Mouse (Mus musculus) kidney, adult 8-10 months (tissue): ENCODE measurements at regions not wholly inside any gene's neighbourhood (a gene's known extent, or its start where the extent isn't known, plus 50 kb on each side); places are given as distances from the start of the nearest gene placed in this dataset.

Source experiments
- DNase-seq, 2 experiments: peaks; one replicate each; pipeline ENCODE4 v3.0.0; 2022

GRCm38 (mm10) chr1:77220783-77221182 is 294.1 kb downstream of the Epha4 start:
- no peak for DNase-seq

- no peak for DNase-seq
Observed at GRCm38 (mm10) chr1:77221900-77222299, 293.0 kb downstream of the Epha4 start.

DNA sequence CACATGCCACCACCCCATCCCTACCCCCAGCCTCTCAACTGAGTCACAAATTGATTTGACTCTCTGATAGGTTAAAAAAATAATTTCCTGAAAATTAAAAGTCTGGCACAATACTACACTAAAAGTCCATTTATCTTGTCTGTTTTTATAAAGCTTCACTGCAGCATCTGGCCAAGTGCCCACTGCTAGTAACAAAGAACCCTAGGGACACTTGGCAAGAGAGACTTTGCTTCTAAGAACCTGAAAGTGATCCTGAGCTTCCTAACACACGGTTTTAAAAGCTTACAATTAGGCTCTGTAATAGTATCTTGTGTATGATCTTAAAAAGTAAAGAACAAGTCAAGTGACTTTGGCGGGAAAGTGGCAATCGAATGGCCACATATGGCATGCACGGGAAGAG is 288.3 kb downstream of the Epha4 start:
- peak in 1 of 2 experiments; percentile 47 for DNase-seq

- no peak for DNase-seq
Observed at GRCm38 (mm10) chr1:77226991-77227515, 287.8 kb downstream of the Epha4 start.

DNA sequence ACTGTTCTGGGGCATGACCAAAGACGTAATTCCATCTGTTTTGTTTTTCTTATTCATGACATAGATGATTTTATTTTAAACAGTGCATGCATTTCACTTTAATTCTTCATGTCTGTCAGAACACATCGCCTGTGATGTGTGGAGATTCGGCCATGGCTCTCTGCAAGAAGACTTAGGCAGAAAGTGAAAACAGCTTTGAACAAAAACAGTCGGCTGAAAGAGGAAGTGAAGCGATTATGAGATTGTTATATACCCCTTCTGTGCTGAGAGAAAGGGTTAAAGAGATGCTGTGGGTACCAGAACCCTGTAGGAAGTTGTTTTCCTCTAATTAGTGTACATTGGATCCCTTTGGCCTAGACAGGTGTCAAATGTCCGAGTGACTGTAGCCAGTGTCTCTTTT is 287.1 kb downstream of the Epha4 start:
- DNase-seq: no peak

DNA sequence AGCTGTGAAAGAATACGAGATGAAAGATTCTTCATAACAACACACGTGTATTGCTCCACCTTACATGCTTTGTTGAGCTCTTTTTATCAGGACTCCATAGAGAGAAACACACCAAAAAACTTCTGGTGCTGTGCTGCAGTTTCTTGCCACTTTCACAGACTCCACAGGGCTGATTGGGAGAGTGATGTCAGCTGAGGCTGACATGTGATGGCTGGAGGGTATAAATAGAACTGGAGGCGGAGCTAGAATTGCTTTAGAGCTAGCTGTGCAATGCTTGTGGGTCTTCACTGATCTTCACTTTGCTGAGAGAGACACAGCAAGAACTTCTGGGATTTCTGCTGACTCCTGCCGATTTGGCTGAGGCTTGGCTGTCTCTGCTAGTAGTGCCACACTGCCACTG is 285.3 kb downstream of the Epha4 start:
- no peak for DNase-seq

GRCm38 (mm10) chr1:77233010-77233409 is 281.9 kb downstream of the Epha4 start:
- DNase-seq: peak in 1 of 2 experiments; percentile 18

- no peak for DNase-seq
Observed at GRCm38 (mm10) chr1:77244642-77245041, 270.2 kb downstream of the Epha4 start.

DNA sequence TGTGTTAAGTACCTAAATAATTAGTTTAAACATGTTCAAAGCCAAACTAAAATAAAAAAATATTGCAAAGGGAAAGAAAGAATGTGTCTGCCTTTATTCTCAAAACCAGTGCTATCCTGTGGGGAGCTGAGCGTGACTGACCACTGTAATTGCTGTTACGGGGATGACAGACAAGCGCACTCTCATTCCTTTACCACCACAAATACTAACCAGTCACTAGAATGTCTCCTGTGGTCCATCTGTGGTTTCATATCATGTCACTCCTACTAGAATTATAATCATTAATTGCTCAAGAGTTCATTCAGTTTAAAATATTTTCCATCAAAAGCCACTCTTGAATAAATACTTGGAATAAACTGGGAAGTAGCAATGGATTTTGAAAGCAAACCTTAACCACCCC is 268.8 kb downstream of the Epha4 start:
- DNase-seq: no peak

GRCm38 (mm10) chr1:77254276-77254675 is 260.6 kb downstream of the Epha4 start:
- DNase-seq: no peak

DNA sequence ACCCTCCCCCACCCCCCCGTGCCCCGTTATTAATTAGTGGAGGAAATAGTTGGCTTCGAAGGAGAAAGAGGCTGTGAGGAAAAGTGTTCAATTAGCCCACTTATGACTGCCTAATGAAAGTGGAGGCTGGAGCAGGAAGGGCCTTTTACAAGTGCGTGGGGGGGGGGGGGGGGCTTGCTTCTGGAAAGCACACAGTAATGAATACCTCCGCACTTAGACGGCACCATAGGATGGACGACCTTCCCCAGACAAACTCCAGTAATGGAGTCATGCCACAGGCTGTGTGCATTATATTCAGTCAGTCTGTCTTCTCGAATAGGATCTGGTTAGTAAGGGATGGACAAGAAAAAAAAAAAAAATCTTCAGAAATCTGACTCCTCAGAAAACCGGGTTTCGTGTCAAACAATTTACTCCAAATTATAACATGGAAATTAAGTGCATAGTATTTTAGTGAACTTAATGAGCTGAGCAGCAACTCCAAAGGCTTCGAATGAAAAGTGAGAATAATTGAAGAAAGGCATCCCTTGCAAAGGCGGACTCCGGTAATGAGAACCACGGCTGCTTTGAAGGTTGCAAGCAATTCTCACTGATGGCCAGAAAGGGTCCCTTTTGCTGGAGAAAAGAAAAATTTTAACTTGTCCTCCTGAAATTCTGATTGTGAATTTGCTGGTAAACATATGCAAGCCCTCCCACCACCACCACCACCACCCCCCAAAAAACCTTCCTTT is 258.6 kb downstream of the Epha4 start:
- DNase-seq: no peak

DNA sequence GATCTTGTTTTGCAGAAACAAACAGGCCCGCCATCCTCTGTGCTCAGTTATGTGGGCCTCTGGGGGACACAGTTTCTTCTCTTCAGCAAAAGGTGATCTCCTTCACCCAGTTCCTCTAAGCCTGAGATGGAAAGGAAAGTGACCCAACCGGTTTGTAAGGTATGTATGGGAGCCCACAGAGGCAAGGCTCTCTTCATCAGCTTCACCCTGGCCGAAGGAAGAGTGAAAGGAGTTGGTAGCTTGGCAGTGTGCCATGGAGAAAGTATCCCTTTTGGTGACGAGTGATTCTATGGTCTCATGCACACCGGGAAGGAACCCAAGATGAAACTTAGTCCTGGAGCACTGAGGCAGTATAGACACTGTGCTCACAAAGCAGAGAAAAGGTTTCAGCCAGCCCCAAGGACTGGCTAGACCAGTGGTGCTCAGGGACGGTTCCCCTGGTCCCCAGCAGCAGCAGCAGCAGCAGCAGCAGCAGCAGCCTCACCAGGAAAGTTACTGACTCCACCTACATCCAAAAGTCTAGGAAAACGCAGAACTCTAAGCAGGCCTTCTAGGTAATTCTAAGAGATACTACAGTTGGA is 256.1 kb downstream of the Epha4 start:
- DNase-seq: no peak

DNA sequence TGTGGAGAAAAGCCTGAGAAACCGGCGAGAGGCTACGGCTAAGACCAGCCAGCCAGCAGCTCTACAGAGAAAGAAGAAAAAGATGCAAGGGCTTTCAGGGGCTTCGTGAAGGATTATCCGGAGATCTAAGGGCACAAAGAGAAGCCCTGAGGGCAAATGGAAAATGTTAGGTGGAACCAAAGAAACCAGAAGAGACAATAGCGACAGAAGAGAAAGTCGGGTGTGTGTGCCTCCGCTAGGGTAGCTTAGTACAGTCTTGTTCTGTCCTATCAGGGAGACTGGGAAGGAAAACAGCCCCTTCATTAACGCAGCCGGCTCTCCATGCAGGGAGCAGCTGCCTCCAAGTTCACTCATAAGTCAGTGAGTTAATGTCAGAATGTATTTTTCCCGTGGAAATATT is 255.1 kb downstream of the Epha4 start:
- DNase-seq: no peak

GRCm38 (mm10) chr1:77261678-77262077 is 253.2 kb downstream of the Epha4 start:
- no peak for DNase-seq

DNA sequence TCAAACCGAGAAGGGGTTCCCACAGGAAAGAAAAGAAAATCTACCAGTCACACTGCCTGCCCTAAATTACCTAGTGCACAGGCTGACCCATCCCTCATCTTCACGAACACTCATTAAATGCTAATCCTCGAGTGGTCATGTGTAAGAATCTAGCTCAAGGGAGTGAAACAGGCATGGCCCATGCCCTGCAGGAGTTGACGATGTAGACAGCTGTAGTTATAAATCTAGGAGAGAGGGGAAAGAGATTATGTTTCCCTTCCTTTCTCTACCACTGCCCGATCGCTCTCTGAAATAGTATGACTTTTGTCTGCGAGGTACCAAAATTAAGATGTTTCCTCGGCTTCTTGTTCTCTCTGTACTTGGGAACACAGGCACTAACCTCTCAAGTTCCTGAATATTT is 249.2 kb downstream of the Epha4 start:
- no peak for DNase-seq

- DNase-seq: peak; percentile 8 to 52
Observed at GRCm38 (mm10) chr1:77267311-77268003, 247.4 kb downstream of the Epha4 start.

DNA sequence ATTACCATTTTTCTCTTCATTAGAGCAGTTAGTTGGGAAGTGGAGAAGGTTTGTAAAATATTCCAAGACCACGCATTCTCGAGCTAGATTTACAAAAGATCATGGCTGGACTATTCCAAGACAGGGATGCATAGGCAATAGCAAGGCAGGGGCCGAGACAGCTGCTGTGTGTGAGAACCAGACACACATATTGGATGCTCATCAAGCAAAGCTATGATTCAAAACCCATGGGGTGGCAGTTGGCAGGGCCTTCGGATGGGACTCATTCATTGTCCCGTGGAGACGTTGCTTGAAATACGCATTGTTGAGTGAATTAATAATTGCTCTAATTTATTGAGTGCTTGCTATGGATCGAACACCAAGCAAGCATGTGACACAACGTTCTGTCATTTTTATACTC is 239.6 kb downstream of the Epha4 start:
- no peak for DNase-seq

GRCm38 (mm10) chr1:77279566-77279965 is 235.3 kb downstream of the Epha4 start:
- peak; percentile 11 to 15 for DNase-seq

DNA sequence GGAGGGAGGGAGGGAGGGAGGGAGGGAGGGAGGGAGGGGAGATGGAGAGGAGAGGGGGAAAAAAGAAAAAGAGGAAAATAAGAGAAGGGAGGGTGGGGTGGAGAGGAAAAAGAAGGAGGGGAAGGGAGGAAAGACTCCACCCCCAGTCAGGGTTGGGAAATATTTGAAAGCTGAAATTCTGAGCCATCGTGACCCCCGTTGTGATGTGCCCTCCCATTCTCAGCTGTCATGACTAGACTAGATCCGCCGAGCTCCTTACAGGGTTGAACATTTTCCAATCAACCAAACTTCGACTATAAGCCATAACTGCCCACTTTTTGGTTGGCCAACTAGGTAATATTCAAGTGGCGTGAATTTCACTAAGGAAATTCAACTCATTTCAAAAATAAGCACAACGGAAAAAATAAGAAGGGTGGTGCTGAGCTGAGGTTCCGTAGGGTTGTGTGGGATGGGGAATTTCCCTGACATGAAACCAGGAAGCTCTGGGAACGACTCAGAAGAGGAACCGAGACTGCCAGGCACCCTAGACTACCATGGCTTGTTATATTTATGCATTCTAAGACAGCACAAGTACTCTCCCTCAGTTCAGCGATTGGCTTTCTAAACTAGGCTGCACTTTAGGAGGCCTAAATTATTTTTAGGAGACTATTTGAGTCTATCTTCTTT is 234.4 kb downstream of the Epha4 start:
- no peak for DNase-seq

GRCm38 (mm10) chr1:77281741-77282140 is 233.1 kb downstream of the Epha4 start:
- no peak for DNase-seq

DNA sequence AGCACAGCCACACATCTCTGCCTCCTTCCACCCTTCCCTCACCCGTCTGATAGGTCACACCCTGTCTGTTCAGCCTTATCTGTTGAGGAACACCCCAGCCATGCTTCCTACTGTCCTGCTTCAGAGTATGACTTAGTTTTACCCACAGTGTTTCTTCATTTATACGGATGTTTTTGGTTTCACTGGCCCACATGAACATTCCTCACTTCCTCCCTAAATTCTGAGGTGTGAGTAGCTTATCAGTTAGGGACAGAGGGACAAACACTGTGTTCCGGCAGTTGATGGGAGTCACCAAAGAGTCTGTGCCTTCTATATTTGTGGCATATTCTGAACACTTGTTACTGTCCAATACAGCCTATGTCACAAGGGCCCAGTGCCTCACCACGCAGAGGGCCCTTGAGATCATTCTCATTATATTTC is 216.2 kb downstream of the Epha4 start:
- DNase-seq: no peak

GRCm38 (mm10) chr1:77300806-77301205 is 214.1 kb downstream of the Epha4 start:
- no peak for DNase-seq

- no peak for DNase-seq
Observed at GRCm38 (mm10) chr1:77304770-77305169, 210.1 kb downstream of the Epha4 start.
